Mouse (Mus musculus) heart, adult 2 months (tissue): ENCODE results near the gene Dglucy.

ENCODE experiments used
- CTCF ChIP-seq: fragments of 200-600 bp; IDR thresholded peaks from 2 replicates; pipeline ENCODE4 v1.8.1; 2022; ENCODE audit warnings: antibody characterized with exemption, mild to moderate bottlenecking, moderate library complexity
- EP300 ChIP-seq: fragments of 200-500 bp; IDR thresholded peaks from 2 replicates; pipeline ENCODE4 v1.6.1; 2011; ENCODE audit warnings: low read depth, low read length, control low read depth; ENCODE audit not compliant: insufficient read depth
- POLR2A ChIP-seq: fragments of 200-500 bp; IDR thresholded peaks from 2 replicates; pipeline ENCODE4 v1.6.1; 2011; ENCODE audit warnings: mild to moderate bottlenecking, low read depth, low read length, control low read depth; ENCODE audit not compliant: insufficient read depth

DNA sequence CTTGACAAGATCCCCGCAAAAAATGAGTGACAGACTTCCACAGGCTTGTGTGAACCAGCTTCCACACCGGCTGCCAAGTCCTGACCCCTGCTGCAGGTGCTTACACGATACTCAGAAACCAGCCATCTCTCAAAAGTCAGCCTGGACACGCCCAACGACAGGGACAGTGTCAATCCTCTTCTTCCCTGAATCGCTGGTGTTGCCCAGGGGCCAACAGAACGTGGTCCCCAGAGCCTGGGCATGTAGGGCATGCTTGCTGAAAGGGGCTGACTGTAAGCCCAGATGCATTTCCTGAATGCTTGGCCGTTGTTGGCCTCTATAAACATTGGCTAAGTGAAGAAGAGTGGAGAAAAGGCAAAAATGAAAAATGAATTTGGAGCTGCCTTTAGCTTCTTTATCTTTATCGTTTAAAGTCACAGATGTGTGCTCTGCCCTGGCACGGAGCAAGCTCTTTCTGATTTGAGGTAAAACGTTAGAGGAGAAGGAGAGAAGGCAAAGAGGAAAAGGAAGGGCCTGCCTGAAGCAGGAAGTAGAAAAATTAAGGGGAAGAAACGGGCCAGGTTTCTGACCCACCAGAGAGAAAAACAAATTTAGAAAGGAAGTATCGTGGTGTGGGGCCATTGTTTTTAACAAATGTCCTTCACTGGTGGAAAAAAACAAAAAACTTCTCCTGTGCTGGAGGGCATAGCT, 14.4 kb upstream of the Dglucy start:
- no peak for TF ChIP-seq CTCF
- TF ChIP-seq EP300 = no peak
- TF ChIP-seq POLR2A = no peak
